In genomic region chr6:122561005-122561404, GRCm38 (mm10) we compare ENCODE assay signal across 12 mouse cellular contexts. TPM values are rescaled to one million over a fixed set of nuclear protein-coding genes. Genes with fewer than 3 reads are reported as not detected.
DNase-seq lines count a peak whose midpoint lies in the region; ATAC-seq lines count a peak whose summit lies in the region.
"Had no signal": no experiment of that assay in that cellular context is flagged by ENCODE, and none has a peak within 500 bp of the region (broad histone marks: within the 10 kb centered on the region; RNA-seq: fewer than 3 reads in every experiment).

No protein-coding gene starts in this region.

- H3K27ac ChIP-seq in kidney, embryonic 15.5 days: no peak overlapping the region
- no peak overlapping the region for H3K27ac ChIP-seq in forebrain, embryonic 16.5 days (ENCODE audit: low read length)
- H3K27ac ChIP-seq in midbrain, embryonic 13.5 days: no peak overlapping the region
- H3K27ac ChIP-seq: macrophage had no signal

- H3K9me3 ChIP-seq in kidney, embryonic 15.5 days (replicated peaks): no peaks in the 10 kb centered on the region
- no peaks in the 10 kb centered on the region for H3K9me3 ChIP-seq in forebrain, embryonic 16.5 days (ENCODE audit: control insufficient read depth, low read length)
- H3K9me3 ChIP-seq in midbrain, embryonic 13.5 days: no peaks in the 10 kb centered on the region

- intact Hi-C loops in left cerebral cortex, postnatal 25 days (cut with DNase I): loop anchor here (5.0 kb wide), 2 partner anchors 34 to 64 kb away; partner anchors contain the start of gene Rimklb

- 84% methylated on average over 20 of the region's 20 CpGs for WGBS in kidney, embryonic 15.5 days
- 88% methylated on average over 20 of the region's 20 CpGs for WGBS in forebrain, embryonic 16.5 days
- WGBS in midbrain, embryonic 13.5 days: 85% methylated on average over 20 of the region's 20 CpGs

- peaks cover 21% of the 10 kb centered on the region for H3K27me3 ChIP-seq in kidney, embryonic 15.5 days
- no peaks in the 10 kb centered on the region for H3K27me3 ChIP-seq in forebrain, embryonic 16.5 days (replicated peaks; ENCODE audit: control insufficient read depth, insufficient read depth, low read length)
- H3K27me3 ChIP-seq in midbrain, embryonic 13.5 days: peaks cover 13% of the 10 kb centered on the region

- peak overlapping the region; percentile 53; the same call in 1 of the 2 replicates for H3K4me2 ChIP-seq in kidney, embryonic 15.5 days
- no peak overlapping the region for H3K4me2 ChIP-seq in forebrain, embryonic 16.5 days (ENCODE audit: low read length)
- H3K4me2 ChIP-seq in midbrain, embryonic 13.5 days (replicated peaks): no peak overlapping the region

- no peaks in the 10 kb centered on the region for H3K36me3 ChIP-seq in kidney, embryonic 15.5 days
- H3K36me3 ChIP-seq in forebrain, embryonic 16.5 days (ENCODE audit: control insufficient read depth, insufficient read depth): no peaks in the 10 kb centered on the region
- H3K36me3 ChIP-seq in midbrain, embryonic 13.5 days: no peaks in the 10 kb centered on the region

- H3K9ac ChIP-seq in kidney, embryonic 15.5 days: no peak overlapping the region
- H3K9ac ChIP-seq in forebrain, embryonic 16.5 days (replicated peaks; ENCODE audit: low read depth, low read length): 0 out of 2 replicates have a peak overlapping the region, but pooled peaks have one; percentile 19
- no peak overlapping the region for H3K9ac ChIP-seq in midbrain, embryonic 13.5 days (replicated peaks)

- peaks cover 5% of the 10 kb centered on the region; the same call in 1 of the 2 replicates for H3K4me1 ChIP-seq in kidney, embryonic 15.5 days
- H3K4me1 ChIP-seq in forebrain, embryonic 16.5 days (replicated peaks; ENCODE audit: control insufficient read depth, insufficient read depth, low read length): peaks cover 12% of the 10 kb centered on the region
- peaks cover 11% of the 10 kb centered on the region; the same call in 1 of the 2 replicates for H3K4me1 ChIP-seq in midbrain, embryonic 13.5 days (replicated peaks)

- ATAC-seq in kidney, embryonic 15.5 days (replicated peaks; ENCODE audit: low FRiP score): peak; percentile 30; the same call in 1 of the 2 replicates
- ATAC-seq in forebrain, embryonic 16.5 days: peak; percentile 5
- peak; percentile 51 for ATAC-seq in midbrain, embryonic 13.5 days

- DNase-seq in kidney, adult 9 months: no peak
- DNase-seq in WW6 (ENCODE audit: low read depth, low spot score): peak; percentile 20
- DNase-seq in frontal cortex, postnatal 25 days (ENCODE audit: low spot score in 2 of 2): no peak
- no peak for DNase-seq in left cerebral cortex, postnatal 25 days (ENCODE audit: low spot score in 2 of 2)
- no peak for DNase-seq in urinary bladder, postnatal 36 days (ENCODE audit: low spot score in 2 of 2)

- H3K4me3 ChIP-seq in kidney, embryonic 15.5 days (replicated peaks): no peak overlapping the region
- H3K4me3 ChIP-seq in forebrain, embryonic 16.5 days (replicated peaks; ENCODE audit: low read length): no peak overlapping the region
- no peak overlapping the region for H3K4me3 ChIP-seq in midbrain, embryonic 13.5 days (replicated peaks)

RNA-seq across cellular contexts. Expression of gene Aicda, which starts 7.4 kb away (rescaled TPM):
- polyA plus RNA-seq in kidney, embryonic 15.5 days (2015; fragmentation: Nextera tagmentation; extraction: Ambion mirVana): not detected in 2 replicates
- 0.20 and 0.30 TPM in 2 replicates for polyA plus RNA-seq in forebrain, embryonic 16.5 days (2015; fragmentation: Nextera tagmentation; extraction: Ambion mirVana)
- 0.34 and 0.47 TPM in 2 replicates for polyA plus RNA-seq in midbrain, embryonic 13.5 days (2015; fragmentation: Nextera tagmentation; extraction: Ambion mirVana)
- total RNA-seq in left cerebral cortex, postnatal 25 days (2021): not detected
- total RNA-seq: left cerebral cortex, postnatal 36 days had no signal
- polyA plus RNA-seq: gonadal fat pad, adult 2 months had no signal

RNA-seq across cellular contexts. Expression of gene Apobec1, which starts 41.2 kb away (rescaled TPM):
- polyA plus RNA-seq in kidney, embryonic 15.5 days (2015; fragmentation: Nextera tagmentation; extraction: Ambion mirVana): 3.3 and 4.3 TPM in 2 replicates
- 4.4 and 4.9 TPM in 2 replicates for polyA plus RNA-seq in forebrain, embryonic 16.5 days (2015; fragmentation: Nextera tagmentation; extraction: Ambion mirVana)
- polyA plus RNA-seq in midbrain, embryonic 13.5 days (2015; fragmentation: Nextera tagmentation; extraction: Ambion mirVana): 1.9 and 2.9 TPM in 2 replicates
- 1 to 10 TPM; 1.0 to 1.4 TPM for total RNA-seq in left cerebral cortex, postnatal 25 days (2021)

RNA-seq across cellular contexts. Expression of gene Gdf3, which starts 48.9 kb away (rescaled TPM):
- polyA plus RNA-seq in kidney, embryonic 15.5 days (2015; fragmentation: Nextera tagmentation; extraction: Ambion mirVana): not detected in 2 replicates
- polyA plus RNA-seq in forebrain, embryonic 16.5 days (2015; fragmentation: Nextera tagmentation; extraction: Ambion mirVana): not detected in 2 replicates
- 0.12 TPM in 1 of 2 replicates, not detected in the other for polyA plus RNA-seq in midbrain, embryonic 13.5 days (2015; fragmentation: Nextera tagmentation; extraction: Ambion mirVana)
- not detected for total RNA-seq in left cerebral cortex, postnatal 25 days (2021)
- total RNA-seq: left cerebral cortex, postnatal 36 days had no signal
- polyA plus RNA-seq: inflammation-experienced regulatory T-cells, adult 6 months had no signal

RNA-seq across cellular contexts. Expression of gene Mfap5, which starts 55.4 kb away (rescaled TPM):
- polyA plus RNA-seq in kidney, embryonic 15.5 days (2015; fragmentation: Nextera tagmentation; extraction: Ambion mirVana): 23.4 and 32.8 TPM in 2 replicates
- 1.7 and 3.1 TPM in 2 replicates for polyA plus RNA-seq in forebrain, embryonic 16.5 days (2015; fragmentation: Nextera tagmentation; extraction: Ambion mirVana)
- polyA plus RNA-seq in midbrain, embryonic 13.5 days (2015; fragmentation: Nextera tagmentation; extraction: Ambion mirVana): 1.7 and 1.8 TPM in 2 replicates
- 1 to 10 TPM in 1 of 2 experiments, under 1 TPM in 1; 0.32 to 1.2 TPM for total RNA-seq in left cerebral cortex, postnatal 25 days (2021)
- total RNA-seq: left cerebral cortex, postnatal 36 days had no signal
- polyA plus RNA-seq: inflammation-experienced regulatory T-cells, adult 6 months; macrophage had no signal
